Mouse (Mus musculus): Measurements from ENCODE around the gene Abraxas2. TPM values are rescaled to one million over a fixed set of nuclear protein-coding genes. Genes with fewer than 3 reads are reported as not detected.

Gene Abraxas2
- total RNA-seq, 2 experiments from 2014 or later, result 33.1 to 37.7 TPM

- no peak for DNase-seq (ENCODE audit: low spot score in 2 of 2)
These were observed 37.3 kb downstream of the Abraxas2 start for GRCm38 (mm10) chr7:132896206-132896815.

GRCm38 (mm10) chr7:132897258-132897657, 38.2 kb downstream of the Abraxas2 start:
- DNase-seq (ENCODE audit: low spot score in 2 of 2), result no peak

- DNase-seq (ENCODE audit: low spot score in 2 of 2), result no peak
These were observed 39.2 kb downstream of the Abraxas2 start for GRCm38 (mm10) chr7:132898234-132898633.

- DNase-seq (ENCODE audit: low spot score in 2 of 2), result no peak
These were observed 42.0 kb downstream of the Abraxas2 start for GRCm38 (mm10) chr7:132900826-132901531.

GRCm38 (mm10) chr7:132903796-132904195, 44.8 kb downstream of the Abraxas2 start:
- DNase-seq (ENCODE audit: low spot score in 2 of 2), result no peak

- no peak for DNase-seq (ENCODE audit: low spot score in 2 of 2)
These were observed 62.9 kb downstream of the Abraxas2 start for GRCm38 (mm10) chr7:132921971-132922370.

- DNase-seq (ENCODE audit: low spot score in 2 of 2), result no peak
These were observed 66.2 kb downstream of the Abraxas2 start for GRCm38 (mm10) chr7:132925227-132925626.

- DNase-seq (ENCODE audit: low spot score in 2 of 2), result no peak
These were observed 68.2 kb downstream of the Abraxas2 start for GRCm38 (mm10) chr7:132927201-132927600.

GRCm38 (mm10) chr7:132930055-132930454, 71.0 kb downstream of the Abraxas2 start:
- DNase-seq (ENCODE audit: low spot score in 2 of 2), result no peak

GRCm38 (mm10) chr7:132930850-132931559, 72.0 kb downstream of the Abraxas2 start, which contains the start of gene Zranb1:
TSS of gene Zranb1 (plus strand) at chr7:132931142.
- DNase-seq (ENCODE audit: low spot score in 2 of 2), result peak; percentile 94 to 99

GRCm38 (mm10) chr7:132931560-132932351, 72.7 kb downstream of the Abraxas2 start:
- DNase-seq (ENCODE audit: low spot score in 2 of 2), result peak; percentile 26 to 59

- DNase-seq (ENCODE audit: low spot score in 2 of 2), result no peak
These were observed 74.3 kb downstream of the Abraxas2 start for GRCm38 (mm10) chr7:132933331-132933730.

Other genes starting within 250 kb of the Abraxas2 start
- 10 to 100 TPM in 1 of 2 experiments, 1 to 10 TPM in 1; 7.8 to 10.5 TPM for gene Lhpp, start 248.6 kb upstream of the Abraxas2 start, total RNA-seq (2021)
- 10 to 100 TPM; 44.6 to 48.9 TPM for gene Fam53b, start 45.3 kb upstream of the Abraxas2 start, total RNA-seq (2021)
- gene Eef1akmt2, start 6.6 kb upstream of the Abraxas2 start, total RNA-seq (2021), result 10 to 100 TPM; 15.7 to 21.1 TPM
- gene Zranb1, start 71.9 kb downstream of the Abraxas2 start, total RNA-seq (2021), result 10 to 100 TPM; 29.7 to 35.5 TPM